Mouse (Mus musculus) intestine, postnatal 0 days (tissue): ENCODE measurements around the gene Ildr1. TPM values are rescaled to one million over a fixed set of nuclear protein-coding genes. Genes with fewer than 3 reads are reported as not detected.

Experiments
- ATAC-seq: fragments of 200-750 bp; cut with Nextera tagmentation; 2 replicates; pipeline ENCODE4 v1.8.0; 2017; ENCODE audit warnings: mild to moderate bottlenecking, moderate TSS enrichment, moderate library complexity
- H3K27ac ChIP-seq: fragments of 300-500 bp; sonication (generic); 2 replicates; pipeline ENCODE4 v1.5.1; 2014; ENCODE audit warnings: mild to moderate bottlenecking, low read depth, low read length, moderate library complexity
- H3K27me3 ChIP-seq: fragments of 300-500 bp; sonication (generic); replicated peaks from 2 replicates; pipeline ENCODE4 v1.6.1; 2014; ENCODE audit warnings: low read length, mixed read lengths; ENCODE audit not compliant: control insufficient read depth, insufficient read depth
- H3K36me3 ChIP-seq: fragments of 300-500 bp; sonication (generic); 2 replicates; pipeline ENCODE4 v1.6.1; 2014; ENCODE audit warnings: mild to moderate bottlenecking, moderate library complexity; ENCODE audit not compliant: control insufficient read depth, insufficient read depth
- H3K4me1 ChIP-seq: fragments of 300-500 bp; sonication (generic); replicated peaks from 2 replicates; pipeline ENCODE4 v1.6.1; 2014; ENCODE audit warnings: antibody characterized with exemption, low read length, mixed read lengths; ENCODE audit not compliant: control insufficient read depth, insufficient read depth
- H3K4me2 ChIP-seq: fragments of 300-500 bp; sonication (generic); replicated peaks from 2 replicates; pipeline ENCODE4 v1.6.1; 2014; ENCODE audit warnings: low read depth, mild to moderate bottlenecking, moderate library complexity
- H3K4me3 ChIP-seq: fragments of 300-500 bp; sonication (generic); 2 replicates; pipeline ENCODE4 v1.5.1; 2014; ENCODE audit warnings: low read depth, low read length
- H3K9ac ChIP-seq: fragments of 300-500 bp; sonication (generic); 2 replicates; pipeline ENCODE4 v1.6.1; 2014; ENCODE audit warnings: mild to moderate bottlenecking, low read depth, low read length
- H3K9me3 ChIP-seq: fragments of 300-500 bp; sonication (generic); 2 replicates; pipeline ENCODE4 v1.6.1; 2016; ENCODE audit warnings: mixed run types; ENCODE audit not compliant: control insufficient read depth
- CTCF ChIP-seq: sonication (generic); IDR thresholded peaks from 2 replicates; pipeline ENCODE4 v1.5.1; 2016; ENCODE audit warnings: low read depth, mild to moderate bottlenecking, control low read depth, antibody characterized with exemption, moderate library complexity
- WGBS: fragments of 180-500 bp; shearing (Covaris S2); extraction: QIAGEN DNeasy Blood & Tissue Kit; methylation state at CpG from one replicate; pipeline ENCODE4 v1.1.7; 2014; 5-methylcytosine and 5-hydroxymethylcytosine counted together
- polyA plus RNA-seq: library from polyadenylated mRNA; unstranded; fragments of >200 nt; fragmentation: Nextera tagmentation; extraction: Ambion mirVana; gene quantifications from 2 replicates; pipeline ENCODE4 v1.2.1, GENCODE M21; 2015

Ildr1 gene
- polyA plus RNA-seq, 1 experiment from 2014 or later, result 7.5 TPM

DNA sequence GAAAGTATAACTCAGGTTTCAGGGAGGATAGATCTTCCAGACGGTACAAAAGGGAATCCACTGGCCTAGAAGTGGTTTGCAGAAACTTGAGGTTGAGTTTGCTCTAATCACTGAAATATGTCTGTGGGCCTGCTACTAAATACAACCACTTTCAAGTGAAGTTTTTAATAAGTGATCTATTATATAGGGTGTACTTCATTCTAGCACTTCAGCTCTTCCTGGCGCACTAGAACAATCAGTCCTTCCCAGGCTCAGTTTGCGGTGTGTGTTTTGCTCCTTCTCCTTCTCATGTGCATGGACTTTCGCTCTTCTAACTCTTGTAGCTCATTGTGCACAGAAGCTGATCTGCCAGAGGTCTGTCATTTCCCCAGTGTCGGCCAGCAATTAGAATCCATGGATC, 79.2 kb downstream of the Ildr1 start:
- no peak for TF ChIP-seq CTCF
- Histone ChIP-seq H3K27ac (no peak overlapping the region), H3K4me2 (no peak overlapping the region), H3K27me3 (no peaks in the 10 kb centered on the region), H3K9me3 (no peaks in the 10 kb centered on the region), H3K4me1 (no peaks in the 10 kb centered on the region), H3K9ac (no peak overlapping the region), H3K36me3 (no peaks in the 10 kb centered on the region), H3K4me3 (no peak overlapping the region)
- no peak for ATAC-seq
- WGBS, result 49% methylated on average over 5 of the region's 5 CpGs

DNA sequence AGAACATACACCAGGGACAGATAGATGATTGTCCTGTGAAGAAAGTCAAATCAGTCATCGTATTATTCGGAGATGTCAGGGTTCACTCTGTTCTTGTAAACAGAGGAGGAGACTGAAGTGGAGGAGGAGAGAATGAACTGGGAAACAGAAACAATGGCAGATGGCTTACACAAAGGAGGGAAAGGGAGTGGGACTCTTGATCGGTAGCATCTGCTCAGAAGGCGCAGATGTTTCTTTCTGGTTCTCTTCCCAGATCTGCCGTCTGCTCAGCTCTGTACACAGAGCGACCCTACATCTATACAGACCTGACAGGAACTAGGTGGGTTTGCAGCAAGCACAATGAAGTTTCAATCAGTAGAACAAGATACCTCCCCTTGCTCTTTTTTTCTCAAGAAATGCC, 81.9 kb downstream of the Ildr1 start:
- no peaks in the 10 kb centered on the region for H3K27me3 ChIP-seq
- ATAC-seq, result no peak
- TF ChIP-seq CTCF, result no peak
- H3K4me3 ChIP-seq, result no peak overlapping the region
- no peaks in the 10 kb centered on the region for H3K36me3 ChIP-seq
- H3K4me2 ChIP-seq, result no peak overlapping the region
- H3K9me3 ChIP-seq, result no peaks in the 10 kb centered on the region
- WGBS, result 64% methylated on average over 6 of the region's 6 CpGs
- no peak overlapping the region for H3K9ac ChIP-seq
- no peaks in the 10 kb centered on the region for H3K4me1 ChIP-seq
- H3K27ac ChIP-seq, result no peak overlapping the region

Other genes starting within 250 kb of the Ildr1 start
- 0.43 TPM in 1 of 2 replicates, not detected in the other for gene Stfa3, start 238.6 kb upstream of the Ildr1 start, polyA plus RNA-seq
- gene Casr, start 131.8 kb upstream of the Ildr1 start, polyA plus RNA-seq, result 0.04 TPM in 1 of 2 replicates, not detected in the other
- 1.2 and 1.6 TPM in 2 replicates for gene Cd86, start 27.9 kb upstream of the Ildr1 start, polyA plus RNA-seq
- gene Slc15a2, start 91.0 kb downstream of the Ildr1 start, polyA plus RNA-seq, result 7.3 and 12.9 TPM in 2 replicates
- gene Iqcb1, start 134.4 kb downstream of the Ildr1 start, polyA plus RNA-seq, result 7.6 and 7.8 TPM in 2 replicates
- 1.0 and 1.1 TPM in 2 replicates for gene Eaf2, start 181.0 kb downstream of the Ildr1 start, polyA plus RNA-seq
- 73.7 and 82.0 TPM in 2 replicates for gene Golgb1, start 181.2 kb downstream of the Ildr1 start, polyA plus RNA-seq
- 16.1 and 18.7 TPM in 2 replicates for gene Hcls1, start 241.0 kb downstream of the Ildr1 start, polyA plus RNA-seq